Mouse (Mus musculus) heart, adult 2 months (tissue): ENCODE results near the gene Mrps15.

Experiments
- CTCF ChIP-seq: fragments of 200-600 bp; IDR thresholded peaks from 2 replicates; pipeline ENCODE4 v1.8.1; 2022; ENCODE audit warnings: antibody characterized with exemption, mild to moderate bottlenecking, moderate library complexity
- POLR2A ChIP-seq: fragments of 200-500 bp; IDR thresholded peaks from 2 replicates; pipeline ENCODE4 v1.6.1; 2011; ENCODE audit warnings: mild to moderate bottlenecking, low read depth, low read length, control low read depth; ENCODE audit not compliant: insufficient read depth

GRCm38 (mm10) chr4:126084382-126084781 lies 37.7 kb downstream of the Mrps15 start:
- no peak for TF ChIP-seq CTCF
- TF ChIP-seq POLR2A = no peak
